11 mouse cellular contexts compared by ENCODE assay signal in the genomic region with DNA sequence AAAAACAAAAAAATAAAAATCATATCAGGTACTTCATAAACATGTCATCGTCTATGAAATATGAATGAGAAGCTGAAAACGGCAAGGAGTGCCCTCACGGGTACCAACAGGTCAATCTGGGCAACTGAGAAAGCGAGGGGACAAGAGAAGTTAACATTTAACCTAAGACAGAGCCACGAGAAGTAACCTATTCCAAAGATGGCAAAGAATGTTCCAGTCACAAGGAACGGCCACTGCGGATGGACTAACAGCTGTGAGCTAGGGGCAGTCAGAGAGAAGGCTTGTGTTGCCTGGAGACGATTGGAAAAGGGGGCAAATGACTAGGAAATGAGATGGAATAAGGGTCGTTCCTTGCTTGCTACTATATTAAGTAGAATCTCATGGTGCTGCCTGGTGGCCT. TPM values are rescaled to one million over a fixed set of nuclear protein-coding genes. Genes with fewer than 3 reads are reported as not detected.
A peak's percentile ranks its signal among the peaks of the same experiment; 100 is the strongest.
DNase-seq lines count a peak whose midpoint lies in the region; ATAC-seq and TF ChIP-seq lines count a peak whose summit lies in the region.
"Had no signal": no experiment of that assay in that cellular context is flagged by ENCODE, and none has a peak within 500 bp of the region (broad histone marks: within the 10 kb centered on the region; RNA-seq: fewer than 3 reads in every experiment).

No protein-coding gene starts in this region.

- H3K27ac ChIP-seq in hindbrain, embryonic 10.5 days: no peak overlapping the region
- H3K27ac ChIP-seq in hindbrain, embryonic 11.5 days (ENCODE audit: low read depth, low read length): no peak overlapping the region
- peak overlapping the region; percentile 58 for H3K27ac ChIP-seq in bone marrow macrophage, adult 2 months (ENCODE audit: insufficient read depth, low read depth, low read length)
- H3K27ac ChIP-seq in hindbrain, postnatal 0 days: no peak overlapping the region
- no peak overlapping the region for H3K27ac ChIP-seq in liver, postnatal 0 days (ENCODE audit: low read depth)

- peak overlapping the region; percentile 19 for H3K4me3 ChIP-seq in hindbrain, embryonic 10.5 days
- H3K4me3 ChIP-seq in hindbrain, embryonic 11.5 days (ENCODE audit: low read depth, low read length): no peak overlapping the region
- H3K4me3 ChIP-seq in bone marrow macrophage, adult 2 months (ENCODE audit: insufficient read depth, low read length): peak overlapping the region; percentile 40
- H3K4me3 ChIP-seq in hindbrain, postnatal 0 days (ENCODE audit: low read length): no peak overlapping the region
- 0 out of 2 replicates have a peak overlapping the region, but pooled peaks have one; percentile 98 for H3K4me3 ChIP-seq in liver, postnatal 0 days (ENCODE audit: low read depth, low read length)

- H3K9me3 ChIP-seq in hindbrain, embryonic 10.5 days: no peaks in the 10 kb centered on the region
- no peaks in the 10 kb centered on the region for H3K9me3 ChIP-seq in hindbrain, embryonic 11.5 days (ENCODE audit: control insufficient read depth, low read length)
- no peaks in the 10 kb centered on the region for H3K9me3 ChIP-seq in hindbrain, postnatal 0 days (ENCODE audit: low read length)
- no peaks in the 10 kb centered on the region for H3K9me3 ChIP-seq in liver, postnatal 0 days (ENCODE audit: low read length)

- no peak for TF ChIP-seq EP300 in liver, postnatal 0 days (IDR thresholded peaks at IDR 0.05; ENCODE audit: low read depth)

- no peak for ATAC-seq in hindbrain, embryonic 11.5 days (ENCODE audit: low FRiP score)
- ATAC-seq in hindbrain, postnatal 0 days: no peak
- ATAC-seq in liver, postnatal 0 days: no peak
- ATAC-seq: lung, postnatal 0 days had no signal

- H3K27me3 ChIP-seq in hindbrain, embryonic 10.5 days (ENCODE audit: insufficient read depth, poor library complexity, severe bottlenecking): no peaks in the 10 kb centered on the region
- no peaks in the 10 kb centered on the region for H3K27me3 ChIP-seq in hindbrain, embryonic 11.5 days (ENCODE audit: control insufficient read depth, insufficient read depth, low read length)
- H3K27me3 ChIP-seq in hindbrain, postnatal 0 days (ENCODE audit: insufficient read depth, low read length): no peaks in the 10 kb centered on the region
- H3K27me3 ChIP-seq in liver, postnatal 0 days (ENCODE audit: insufficient read depth, low read length): no peaks in the 10 kb centered on the region

- H3K4me1 ChIP-seq in hindbrain, embryonic 10.5 days (replicated peaks): peaks cover 37% of the 10 kb centered on the region
- H3K4me1 ChIP-seq in hindbrain, embryonic 11.5 days (replicated peaks; ENCODE audit: control insufficient read depth, insufficient read depth, low read length): peaks cover 2% of the 10 kb centered on the region; the same call in 1 of the 2 replicates
- H3K4me1 ChIP-seq in bone marrow macrophage, adult 2 months (ENCODE audit: control insufficient read depth, insufficient read depth, low read length): peaks cover 30% of the 10 kb centered on the region
- H3K4me1 ChIP-seq in hindbrain, postnatal 0 days (ENCODE audit: insufficient read depth, low read length): peaks cover 11% of the 10 kb centered on the region
- peaks cover 23% of the 10 kb centered on the region for H3K4me1 ChIP-seq in liver, postnatal 0 days (ENCODE audit: insufficient read depth)

- H3K4me2 ChIP-seq in hindbrain, embryonic 11.5 days (replicated peaks; ENCODE audit: low read depth, low read length): no peak overlapping the region; the same call in 1 of the 2 replicates
- peak overlapping the region; percentile 82 for H3K4me2 ChIP-seq in hindbrain, postnatal 0 days (ENCODE audit: low read depth, low read length)
- H3K4me2 ChIP-seq in liver, postnatal 0 days (ENCODE audit: low read depth, low read length): peak overlapping the region; percentile 96

- peaks cover 48% of the 10 kb centered on the region for H3K36me3 ChIP-seq in hindbrain, embryonic 10.5 days
- peaks cover 10% of the 10 kb centered on the region; the same call in 1 of the 2 replicates for H3K36me3 ChIP-seq in hindbrain, embryonic 11.5 days (ENCODE audit: control insufficient read depth, insufficient read depth, low read length)
- peaks cover 35% of the 10 kb centered on the region for H3K36me3 ChIP-seq in hindbrain, postnatal 0 days (ENCODE audit: insufficient read depth, low read length)
- peaks cover 39% of the 10 kb centered on the region for H3K36me3 ChIP-seq in liver, postnatal 0 days (replicated peaks; ENCODE audit: insufficient read depth, low read length)

- no peak for TF ChIP-seq CTCF in bone marrow macrophage, adult 2 months (IDR thresholded peaks at IDR 0.05; ENCODE audit: low read depth, low read length)
- no peak for TF ChIP-seq CTCF in hindbrain, postnatal 0 days (IDR thresholded peaks at IDR 0.05; ENCODE audit: low read depth)
- TF ChIP-seq CTCF in liver, postnatal 0 days (IDR thresholded peaks at IDR 0.05; ENCODE audit: low read depth): no peak

- no peak for TF ChIP-seq POLR2A in bone marrow macrophage, adult 2 months (IDR thresholded peaks at IDR 0.05; ENCODE audit: borderline replicate concordance, low read depth, low read length)

- no peak for DNase-seq in hindbrain, embryonic 10.5 days (ENCODE audit: low spot score)
- DNase-seq in hindbrain, embryonic 11.5 days (ENCODE audit: low spot score): no peak
- DNase-seq in hindbrain, postnatal 0 days (ENCODE audit: low spot score): no peak
- DNase-seq in liver, postnatal 0 days: no peak
- no peak for DNase-seq in T-cell, adult 2 months (ENCODE audit: low spot score)
- DNase-seq in layer of hippocampus, postnatal 25 days (ENCODE audit: extremely low spot score in 1 of 2, low spot score in 1 of 2): no peak
- DNase-seq in spleen, postnatal 14 days (ENCODE audit: low spot score in 2 of 2): no peak
- DNase-seq: right cerebral cortex, adult 18-20 months had no signal

- 87% methylated on average over 9 of the region's 9 CpGs for WGBS in hindbrain, embryonic 10.5 days
- 87% methylated on average over 9 of the region's 9 CpGs for WGBS in hindbrain, embryonic 11.5 days
- WGBS in hindbrain, postnatal 0 days: 76% methylated on average over 9 of the region's 9 CpGs
- WGBS in liver, postnatal 0 days (ENCODE audit: insufficient replicate concordance): 69% methylated on average over 9 of the region's 9 CpGs

- no peak overlapping the region for H3K9ac ChIP-seq in hindbrain, embryonic 11.5 days (ENCODE audit: low read depth, low read length)
- no peak overlapping the region for H3K9ac ChIP-seq in hindbrain, postnatal 0 days (replicated peaks; ENCODE audit: low read length)
- no peak overlapping the region for H3K9ac ChIP-seq in liver, postnatal 0 days (replicated peaks)

RNA-seq across cellular contexts. Expression of a gene that starts 1.2 kb away (rescaled TPM):
- 0.78 and 0.93 TPM in 2 replicates for polyA plus RNA-seq in hindbrain, embryonic 10.5 days (2016; fragmentation: Nextera tagmentation; extraction: Ambion mirVana)
- polyA plus RNA-seq in hindbrain, embryonic 11.5 days (2014; fragmentation: Nextera tagmentation; extraction: Ambion mirVana): 0.85 and 1.1 TPM in 2 replicates
- polyA plus RNA-seq in bone marrow macrophage, adult 2 months (2012; ENCODE audit: insufficient read depth, insufficient read length, missing spikeins): 2.3 and 2.8 TPM in 2 replicates
- total RNA-seq in hindbrain, postnatal 0 days (2014; rRNA removed): 0.72 and 7.6 TPM in 2 replicates
- polyA plus RNA-seq in hindbrain, postnatal 0 days (2015; fragmentation: Nextera tagmentation; extraction: Ambion mirVana): 2.3 and 2.6 TPM in 2 replicates
- 0.86 TPM in 2 replicates for polyA plus RNA-seq in liver, postnatal 0 days (2015; fragmentation: Nextera tagmentation; extraction: Ambion mirVana)
- 1 to 10 TPM; 6.6 to 9.3 TPM for total RNA-seq in layer of hippocampus, postnatal 25 days (2021)

RNA-seq across cellular contexts. Expression of a gene that starts 1.8 kb away (rescaled TPM):
- 143 and 148 TPM in 2 replicates for polyA plus RNA-seq in hindbrain, embryonic 10.5 days (2016; fragmentation: Nextera tagmentation; extraction: Ambion mirVana)
- polyA plus RNA-seq in hindbrain, embryonic 11.5 days (2014; fragmentation: Nextera tagmentation; extraction: Ambion mirVana): 111 and 113 TPM in 2 replicates
- 365 and 401 TPM in 2 replicates for polyA plus RNA-seq in bone marrow macrophage, adult 2 months (2012; ENCODE audit: insufficient read depth, insufficient read length, missing spikeins)
- total RNA-seq in hindbrain, postnatal 0 days (2014; rRNA removed): 37.1 and 55.9 TPM in 2 replicates
- 192 and 196 TPM in 2 replicates for polyA plus RNA-seq in hindbrain, postnatal 0 days (2015; fragmentation: Nextera tagmentation; extraction: Ambion mirVana)
- 69.4 and 69.7 TPM in 2 replicates for polyA plus RNA-seq in liver, postnatal 0 days (2015; fragmentation: Nextera tagmentation; extraction: Ambion mirVana)
- total RNA-seq in layer of hippocampus, postnatal 25 days (2021): 100 to 1,000 TPM; 131 to 154 TPM

RNA-seq across cellular contexts. Expression of a gene that starts 52.7 kb away (rescaled TPM):
- polyA plus RNA-seq in hindbrain, embryonic 10.5 days (2016; fragmentation: Nextera tagmentation; extraction: Ambion mirVana): 44.1 and 54.2 TPM in 2 replicates
- 48.9 and 53.3 TPM in 2 replicates for polyA plus RNA-seq in hindbrain, embryonic 11.5 days (2014; fragmentation: Nextera tagmentation; extraction: Ambion mirVana)
- 9.9 and 14.0 TPM in 2 replicates for polyA plus RNA-seq in bone marrow macrophage, adult 2 months (2012; ENCODE audit: insufficient read depth, insufficient read length, missing spikeins)
- total RNA-seq in hindbrain, postnatal 0 days (2014; rRNA removed): 32.9 and 33.9 TPM in 2 replicates
- polyA plus RNA-seq in hindbrain, postnatal 0 days (2015; fragmentation: Nextera tagmentation; extraction: Ambion mirVana): 37.5 and 38.3 TPM in 2 replicates
- polyA plus RNA-seq in liver, postnatal 0 days (2015; fragmentation: Nextera tagmentation; extraction: Ambion mirVana): 12.5 and 12.9 TPM in 2 replicates
- 10 to 100 TPM; 39.4 to 41.2 TPM for total RNA-seq in layer of hippocampus, postnatal 25 days (2021)

RNA-seq across cellular contexts. Expression of a gene that starts 52.8 kb away (rescaled TPM):
- 0.08 TPM in 1 of 2 replicates, not detected in the other for polyA plus RNA-seq in hindbrain, embryonic 10.5 days (2016; fragmentation: Nextera tagmentation; extraction: Ambion mirVana)
- not detected in 2 replicates for polyA plus RNA-seq in hindbrain, embryonic 11.5 days (2014; fragmentation: Nextera tagmentation; extraction: Ambion mirVana)
- not detected in 2 replicates for polyA plus RNA-seq in bone marrow macrophage, adult 2 months (2012; ENCODE audit: insufficient read depth, insufficient read length, missing spikeins)
- total RNA-seq in hindbrain, postnatal 0 days (2014; rRNA removed): not detected in 2 replicates
- polyA plus RNA-seq in hindbrain, postnatal 0 days (2015; fragmentation: Nextera tagmentation; extraction: Ambion mirVana): not detected in 2 replicates
- polyA plus RNA-seq in liver, postnatal 0 days (2015; fragmentation: Nextera tagmentation; extraction: Ambion mirVana): not detected in 2 replicates
- total RNA-seq in layer of hippocampus, postnatal 25 days (2021): under 1 TPM in 1 of 2 experiments, not detected in 1; 0.12 TPM
- polyA plus RNA-seq: brain, embryonic 14.5 days had no signal

Comparison
In these comparisons a context has a peak if more than half of its experiments do, and no peak if none do; other contexts are left out.
1. H3K4me3 ChIP-seq: peak in hindbrain, embryonic 10.5 days (single experiment), bone marrow macrophage, adult 2 months (single experiment) and liver, postnatal 0 days (single experiment); none in hindbrain, embryonic 11.5 days (single experiment) and hindbrain, postnatal 0 days (single experiment).